Mouse (Mus musculus): ENCODE data around the gene Lemd2. TPM values are rescaled to one million over a fixed set of nuclear protein-coding genes. Genes with fewer than 3 reads are reported as not detected.

Gene Lemd2
- total RNA-seq, 4 experiments from 2014 or later = 25.8 to 30.2 (median 27.8) TPM

DNA sequence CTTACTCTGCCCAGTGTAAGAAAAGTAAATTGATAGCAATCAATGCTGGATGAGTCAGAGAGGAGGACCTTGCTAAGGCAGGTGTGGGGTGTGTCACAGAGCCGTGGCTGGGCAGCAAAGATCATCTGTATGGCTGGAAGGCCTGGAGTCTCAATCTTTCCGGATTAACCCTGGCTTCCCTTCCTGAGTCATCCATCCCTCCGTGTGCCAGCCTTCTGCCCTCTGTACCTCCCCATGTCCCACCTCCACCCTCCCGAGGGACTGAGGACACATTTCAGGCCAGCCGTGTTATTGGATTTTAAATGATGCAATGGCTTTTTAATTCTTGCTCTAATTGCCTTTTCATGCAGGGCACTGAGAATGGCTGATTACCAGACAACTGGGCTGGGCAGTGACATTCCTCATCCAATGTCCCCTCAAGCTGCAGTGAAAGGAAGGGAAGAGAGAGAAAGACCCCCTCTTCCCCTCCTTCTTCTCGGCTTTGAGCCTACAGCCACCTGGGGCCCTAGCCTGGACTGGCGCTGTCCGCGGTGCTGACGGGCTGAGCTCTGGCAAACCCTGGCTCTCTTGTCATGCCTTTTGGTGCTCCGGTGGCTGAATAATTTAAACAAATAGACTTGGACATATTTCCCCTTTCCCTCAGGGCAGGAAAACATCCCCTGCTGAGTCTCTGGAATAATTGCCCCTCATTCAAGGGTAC is 24.1 kb upstream of the Lemd2 start:
- DNase-seq (ENCODE audit: low spot score) = peak; percentile 37

DNA sequence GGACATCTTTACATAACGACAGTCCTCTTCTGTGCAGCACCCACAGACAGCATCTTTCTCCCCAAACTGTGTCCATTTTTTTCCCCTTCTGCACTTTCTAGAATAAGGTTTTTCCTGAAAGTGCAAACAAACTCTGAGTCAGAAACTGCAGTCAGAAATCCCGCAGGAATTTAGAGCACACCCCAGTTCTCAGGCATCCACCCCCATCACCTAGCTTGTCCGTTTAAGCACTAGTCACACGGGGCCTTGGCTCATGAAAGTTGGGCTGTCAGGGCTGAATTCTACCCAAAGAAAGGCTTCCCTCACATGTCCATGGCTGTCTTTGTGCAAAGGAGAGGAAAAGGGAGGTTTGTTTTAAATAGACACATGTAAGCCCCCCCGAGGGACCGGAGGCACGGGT is 23.0 kb upstream of the Lemd2 start:
- DNase-seq (ENCODE audit: low spot score) = no peak

DNA sequence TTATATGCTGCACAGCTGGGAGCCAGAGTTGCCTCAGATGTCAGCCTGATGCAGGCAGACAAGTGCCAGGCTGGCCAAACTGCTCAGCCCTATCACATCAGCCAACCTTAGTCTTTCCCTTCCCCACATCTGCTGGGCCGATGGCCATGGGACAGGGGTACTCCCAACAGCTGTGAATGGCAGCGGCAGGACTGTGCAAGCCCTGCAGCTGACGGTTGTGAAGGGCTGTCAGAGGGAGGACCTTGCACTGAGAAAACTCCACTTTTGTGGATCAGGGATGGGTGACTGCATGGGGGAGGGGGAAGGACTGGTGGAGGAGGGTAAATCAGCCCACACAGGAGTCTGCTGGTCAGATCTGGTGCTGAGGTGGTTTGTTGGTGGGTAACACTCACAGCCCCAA is 22.4 kb upstream of the Lemd2 start:
- no peak for DNase-seq (ENCODE audit: low spot score)

DNA sequence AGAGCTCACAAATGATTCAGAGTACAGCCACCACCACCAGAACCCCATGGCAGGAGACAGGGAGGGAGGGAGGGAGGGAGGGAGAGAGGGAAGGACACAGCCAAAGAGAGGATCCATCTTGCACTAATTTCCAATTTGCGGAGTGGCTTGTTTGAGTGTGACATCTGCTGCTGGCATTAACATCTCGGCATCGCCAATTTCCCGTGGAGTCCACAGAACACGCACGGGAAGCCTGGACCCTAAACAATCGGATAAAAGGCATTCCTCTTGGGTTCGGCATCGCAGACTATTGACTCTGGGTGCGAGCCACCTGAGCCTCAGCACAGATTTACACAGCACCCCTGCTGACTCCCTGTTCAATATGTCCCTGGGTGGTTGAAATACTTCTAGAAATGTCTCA is 21.5 kb upstream of the Lemd2 start:
- no peak for DNase-seq (ENCODE audit: low spot score)

DNA sequence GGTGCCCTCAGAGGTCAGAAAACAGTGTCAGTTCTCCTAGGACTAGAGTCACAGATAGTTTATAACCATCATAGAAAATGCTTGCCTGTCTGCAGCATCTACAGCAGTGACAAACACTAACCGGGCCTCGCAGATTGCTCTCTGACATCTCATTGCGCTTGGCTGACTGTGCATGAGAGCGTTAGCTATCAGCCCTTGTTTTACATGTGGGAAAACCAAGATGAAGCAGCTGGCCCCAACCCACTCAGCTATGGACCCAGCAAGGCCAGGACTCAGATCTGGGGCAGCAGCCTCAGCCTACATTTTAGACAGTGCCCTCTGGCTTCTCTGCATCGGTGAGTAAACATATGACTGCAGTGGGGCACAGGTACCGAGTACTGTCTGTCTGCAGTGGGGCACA is 19.6 kb upstream of the Lemd2 start:
- no peak for DNase-seq (ENCODE audit: low spot score)

DNA sequence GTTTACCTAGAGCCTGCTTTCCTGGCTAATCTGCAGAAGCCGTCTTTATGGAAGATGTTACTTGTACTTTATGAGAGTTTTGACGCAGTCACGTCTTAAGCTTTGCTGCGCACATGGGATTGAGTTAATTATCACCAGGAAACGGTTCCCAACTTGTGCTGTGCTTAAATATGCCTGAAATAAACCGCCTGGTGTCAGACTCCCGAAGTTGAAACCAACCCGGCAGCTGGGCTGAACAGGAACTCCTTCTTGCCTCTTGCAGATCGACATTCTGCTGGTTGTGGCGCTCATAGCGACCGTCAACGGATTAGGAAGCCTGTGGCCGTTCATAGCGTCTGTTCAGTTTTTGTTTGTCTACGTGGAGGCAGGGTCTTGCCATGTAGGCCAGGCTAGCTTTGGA is 17.3 kb upstream of the Lemd2 start:
- no peak for DNase-seq (ENCODE audit: low spot score)

DNA sequence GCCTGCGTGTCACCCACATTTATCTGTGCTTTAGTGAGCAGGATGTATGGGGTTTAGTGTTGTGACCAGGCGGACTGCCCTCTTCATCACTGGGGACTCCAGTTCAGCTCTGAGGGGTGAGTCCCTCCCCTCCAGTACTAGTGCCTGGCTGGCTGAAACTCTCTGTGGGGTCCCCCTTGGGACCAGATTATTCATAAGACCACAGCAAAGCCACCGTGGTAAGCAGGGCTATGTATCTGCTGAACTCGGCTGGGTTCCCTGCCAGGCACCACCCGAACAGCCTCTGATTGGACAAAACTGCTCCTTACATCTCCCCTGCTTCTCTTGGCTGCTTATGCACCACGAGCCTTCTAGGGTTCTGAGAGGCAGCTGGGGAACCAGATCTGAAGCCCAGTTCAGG is 14.6 kb upstream of the Lemd2 start:
- no peak for DNase-seq (ENCODE audit: low spot score)

DNA sequence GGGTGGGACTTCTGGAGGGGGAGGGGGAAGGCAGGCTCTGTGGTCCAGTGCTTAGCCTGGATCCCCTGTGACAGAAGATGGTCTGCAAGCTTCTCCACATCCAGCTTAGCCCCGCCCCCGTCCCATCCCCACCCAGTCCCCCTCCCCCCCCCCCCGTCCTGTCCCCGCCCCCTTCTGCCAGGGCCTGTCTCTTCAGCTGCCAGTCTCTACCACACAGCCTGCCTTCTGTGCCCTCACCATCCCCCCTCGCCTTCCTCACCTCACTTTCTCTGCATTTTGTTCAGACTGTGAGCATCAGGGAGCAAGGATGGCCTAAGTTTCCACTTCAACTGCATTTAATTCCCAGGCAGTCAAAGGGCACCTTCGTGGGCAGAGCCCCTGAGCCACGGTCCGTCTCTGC is 14.1 kb upstream of the Lemd2 start:
- DNase-seq (ENCODE audit: low spot score) = no peak

DNA sequence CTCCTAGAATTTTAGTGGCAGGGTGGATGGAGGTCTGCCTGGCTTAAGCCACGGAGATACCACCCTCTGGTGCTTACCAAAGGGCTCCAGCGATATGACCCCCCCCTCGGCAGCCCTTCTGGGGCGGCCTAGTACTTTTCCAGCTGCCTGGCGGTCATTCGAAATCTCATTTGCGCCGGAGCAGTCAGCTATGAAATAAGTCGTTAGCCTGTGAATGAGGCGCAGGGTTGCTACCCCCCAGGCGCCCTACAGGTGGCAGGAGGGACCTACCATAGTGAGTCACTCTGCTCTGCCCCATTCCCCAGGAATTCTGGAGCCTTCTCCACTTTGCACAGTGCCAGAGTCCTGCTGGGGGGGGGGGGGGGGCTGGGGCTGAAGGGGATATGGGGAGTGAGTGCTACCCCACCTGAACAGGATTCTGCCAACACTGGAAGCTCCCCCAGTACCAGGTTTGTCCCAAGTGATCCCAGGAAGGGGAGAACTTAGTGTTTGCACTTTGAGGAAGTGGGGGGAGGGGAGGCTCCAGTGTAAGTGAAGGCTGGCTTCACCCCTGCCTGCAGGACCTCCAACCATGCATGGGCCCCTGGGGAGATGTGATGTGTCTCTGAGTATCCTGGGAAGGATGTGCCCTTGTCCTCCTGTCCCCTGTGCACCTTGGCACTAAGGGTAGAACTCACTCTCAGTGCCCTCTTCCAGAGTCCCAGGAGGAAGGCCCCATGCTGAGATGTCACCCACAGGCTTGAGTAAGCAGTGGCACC is 8.7 kb upstream of the Lemd2 start:
- DNase-seq (ENCODE audit: low spot score) = no peak

DNA sequence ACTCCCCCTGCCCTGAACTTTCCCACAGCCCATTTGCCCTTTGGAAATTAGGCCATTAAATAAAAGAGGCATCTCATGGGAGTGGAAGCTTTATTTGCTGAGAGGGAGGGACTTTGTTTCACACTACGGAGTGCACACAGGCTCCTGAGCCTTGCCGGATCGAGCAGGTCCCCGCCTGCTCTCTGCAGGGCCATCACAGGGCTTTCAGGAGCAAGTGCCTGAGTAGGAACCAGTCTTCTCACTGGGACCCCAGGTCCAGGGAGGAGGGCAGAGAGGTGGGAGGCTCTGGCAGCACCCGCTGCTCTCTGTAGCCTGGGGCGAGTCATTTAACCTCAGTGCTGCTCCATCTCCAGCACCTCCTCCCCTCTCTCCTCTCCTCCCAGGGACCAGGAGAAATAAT is 7.7 kb upstream of the Lemd2 start:
- no peak for DNase-seq (ENCODE audit: low spot score)

DNA sequence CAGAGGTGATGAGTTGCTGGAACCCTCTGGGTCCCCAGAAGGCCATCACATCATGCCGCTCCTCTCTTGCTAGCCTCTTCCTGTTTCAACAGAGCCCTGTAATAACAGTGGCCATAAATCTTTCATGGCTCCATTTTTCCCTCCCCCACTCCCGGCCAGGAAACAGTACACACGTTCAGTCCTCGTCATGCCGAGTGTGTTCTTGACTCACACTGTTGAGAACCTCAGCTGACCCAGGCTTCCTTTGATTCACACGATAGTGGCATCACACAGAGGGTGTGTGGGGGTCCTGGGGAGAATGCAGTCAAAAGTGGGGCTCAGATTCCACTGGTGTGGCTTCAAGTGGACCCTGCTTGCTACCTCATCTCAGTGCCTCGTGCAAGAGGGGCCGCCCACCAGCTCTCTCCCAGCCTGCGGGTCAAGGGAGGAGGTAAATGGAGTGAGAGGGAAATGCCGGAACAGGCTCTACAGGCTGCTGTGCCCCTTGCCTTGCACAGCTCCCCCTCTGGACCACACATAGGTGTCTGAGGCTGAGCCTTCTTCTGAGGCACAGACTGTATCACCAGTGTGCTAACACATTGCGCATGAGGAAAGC is 2.9 kb upstream of the Lemd2 start:
- no peak for DNase-seq (ENCODE audit: low spot score)

DNA sequence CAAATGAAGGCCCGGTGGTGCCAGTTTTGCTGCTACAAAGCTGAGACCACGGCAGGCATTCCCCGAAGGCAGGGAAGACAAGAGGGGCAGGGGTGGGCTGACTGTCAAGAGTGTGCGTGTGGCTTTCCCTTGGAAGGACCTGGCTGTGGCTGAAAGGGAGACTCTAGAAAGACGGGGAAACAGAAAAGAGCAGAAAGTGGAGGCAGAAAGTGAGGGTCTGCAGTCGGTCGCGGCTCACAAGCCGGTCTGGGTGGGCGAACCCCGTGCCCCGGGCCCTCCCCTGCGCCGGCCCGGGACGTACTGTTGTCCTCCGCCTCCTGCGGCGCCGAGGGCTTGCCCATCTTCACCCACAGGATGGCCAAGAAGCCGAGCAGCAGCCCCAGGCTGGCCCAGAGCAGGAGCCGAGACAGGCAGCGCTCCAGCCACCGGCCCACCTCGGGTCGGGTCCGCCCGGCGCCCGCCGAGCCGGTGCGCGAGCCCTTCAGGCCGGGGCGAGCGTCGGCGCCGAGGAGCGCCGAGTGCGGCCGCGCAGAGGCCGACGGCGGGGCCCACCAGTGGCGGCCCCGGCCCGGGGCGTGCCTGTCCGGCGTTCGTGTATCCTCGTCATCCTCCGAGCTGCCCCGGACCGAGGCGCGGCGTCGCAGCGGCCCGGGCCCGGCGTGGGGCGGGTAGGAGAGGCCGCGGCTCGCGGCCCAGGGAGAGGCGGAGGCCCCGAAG is 753 bp downstream of the Lemd2 start:
- DNase-seq (ENCODE audit: low spot score) = no peak

DNA sequence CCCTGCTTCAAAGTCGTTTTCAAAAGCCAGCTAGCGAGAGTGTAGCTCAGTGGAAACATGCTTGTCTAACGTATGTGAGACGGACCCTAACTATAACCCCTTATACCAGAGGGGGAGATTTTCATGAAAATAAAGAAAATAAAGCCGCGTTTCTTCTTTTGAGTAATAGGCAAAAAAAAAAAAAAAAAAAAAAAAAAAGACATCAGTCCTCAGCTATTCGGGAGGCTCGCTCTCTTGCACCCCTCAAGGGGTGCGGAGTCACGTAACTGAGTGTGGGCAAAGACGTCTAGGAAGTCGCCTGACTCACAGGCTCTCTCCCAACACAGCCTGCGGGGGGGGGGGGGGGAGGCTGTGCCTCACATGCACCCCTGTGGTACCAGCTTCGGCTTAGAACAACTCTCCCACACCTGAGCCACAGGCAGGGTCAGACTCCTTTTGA is 1.3 kb downstream of the Lemd2 start:
- no peak for DNase-seq (ENCODE audit: low spot score)

DNA sequence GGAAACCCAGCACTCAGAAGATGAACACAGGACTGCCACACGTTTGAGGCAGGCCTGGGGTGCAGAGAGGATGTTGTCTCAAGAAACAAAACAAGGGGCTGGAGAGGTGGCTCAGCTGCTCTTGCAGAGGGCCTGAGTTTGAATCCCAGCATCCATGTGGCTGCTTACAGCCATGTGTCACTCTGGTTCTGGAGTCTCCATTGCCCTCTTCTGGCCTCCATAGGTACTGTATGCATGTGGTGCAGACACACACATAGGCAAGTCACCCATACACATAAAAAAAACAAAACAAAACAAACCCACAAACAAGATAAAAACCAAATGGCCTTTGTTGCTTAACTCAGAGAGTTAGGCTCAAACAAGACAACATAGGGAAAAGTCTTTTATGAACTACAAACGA is 2.3 kb downstream of the Lemd2 start:
- DNase-seq (ENCODE audit: low spot score) = no peak

DNA sequence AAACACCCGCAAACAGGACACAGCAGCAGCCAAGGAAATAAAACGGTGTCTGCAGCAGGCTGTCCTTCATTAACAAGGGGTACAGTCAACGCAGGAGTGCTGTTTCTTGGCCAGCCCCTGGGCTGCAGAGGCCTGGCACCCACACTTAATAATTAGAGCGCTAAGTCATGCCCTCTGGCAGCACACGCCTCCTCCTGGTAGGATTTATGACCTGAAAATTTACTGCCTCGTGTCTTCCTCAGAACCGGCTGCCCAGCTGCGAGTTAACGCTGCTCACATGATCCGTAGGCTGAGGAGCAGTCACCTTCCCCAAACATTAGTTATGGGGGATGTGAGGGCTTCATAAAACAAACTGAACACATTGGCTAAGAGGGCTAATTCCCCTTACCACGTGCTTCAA is 3.5 kb downstream of the Lemd2 start:
- no peak for DNase-seq (ENCODE audit: low spot score)

DNA sequence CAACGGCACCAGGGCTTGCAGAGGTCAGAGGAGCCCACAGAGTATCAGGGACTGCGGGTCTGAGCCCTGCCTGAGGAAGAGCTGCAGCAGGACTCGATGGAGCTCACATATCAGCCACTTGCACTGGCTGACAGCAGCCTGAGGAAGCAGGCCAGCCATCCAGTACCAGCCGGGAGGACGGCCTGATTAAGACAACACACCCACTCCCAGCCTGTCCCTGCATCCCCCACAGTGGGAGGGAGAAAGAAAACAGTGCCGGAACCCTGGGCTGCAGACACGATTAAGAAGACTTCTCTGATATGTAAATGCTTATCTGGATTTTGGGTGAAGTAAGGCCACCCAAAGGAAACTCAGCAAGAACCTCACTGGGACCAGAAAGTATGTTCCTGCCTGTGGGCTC is 4.4 kb downstream of the Lemd2 start:
- no peak for DNase-seq (ENCODE audit: low spot score)

DNA sequence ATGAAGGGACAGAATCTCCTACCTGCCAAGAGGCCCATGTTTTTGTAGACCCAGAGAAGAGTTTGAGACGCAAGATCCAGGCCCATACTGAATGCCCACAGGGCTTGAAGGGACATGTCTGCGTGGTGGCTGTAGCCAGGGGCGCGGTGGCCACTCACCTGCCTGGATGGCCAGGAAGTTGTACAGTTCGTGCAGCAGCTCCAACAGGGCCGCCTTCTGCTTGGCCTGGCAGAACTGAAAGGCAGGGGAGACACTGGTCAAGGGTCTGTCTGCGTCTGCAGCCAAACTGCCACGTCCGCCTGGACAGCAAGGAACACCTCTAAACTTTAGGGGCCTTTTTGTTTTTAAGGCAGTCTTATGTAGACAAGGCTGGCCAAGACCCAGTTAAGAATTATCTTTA is 5.1 kb downstream of the Lemd2 start:
- DNase-seq (ENCODE audit: low spot score) = no peak

DNA sequence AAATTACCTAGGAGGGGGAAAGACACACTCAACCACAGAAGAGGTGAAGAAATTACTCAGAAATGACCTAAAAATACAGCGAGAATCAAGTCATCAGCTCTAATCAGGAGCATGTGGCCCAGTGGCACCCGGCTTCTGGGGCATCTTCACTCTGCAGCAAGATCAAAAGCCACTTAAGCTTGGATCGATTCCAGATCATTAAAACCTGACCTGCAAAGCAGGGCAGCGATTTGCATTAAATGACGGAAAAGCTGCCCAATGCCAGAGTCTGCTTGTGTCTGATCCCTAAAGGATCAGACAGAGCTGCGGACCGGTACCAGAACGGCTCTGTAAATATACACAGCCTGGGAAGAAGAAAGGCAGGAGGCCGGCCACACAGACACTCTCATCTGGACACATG is 8.1 kb downstream of the Lemd2 start:
- no peak for DNase-seq (ENCODE audit: low spot score)

DNA sequence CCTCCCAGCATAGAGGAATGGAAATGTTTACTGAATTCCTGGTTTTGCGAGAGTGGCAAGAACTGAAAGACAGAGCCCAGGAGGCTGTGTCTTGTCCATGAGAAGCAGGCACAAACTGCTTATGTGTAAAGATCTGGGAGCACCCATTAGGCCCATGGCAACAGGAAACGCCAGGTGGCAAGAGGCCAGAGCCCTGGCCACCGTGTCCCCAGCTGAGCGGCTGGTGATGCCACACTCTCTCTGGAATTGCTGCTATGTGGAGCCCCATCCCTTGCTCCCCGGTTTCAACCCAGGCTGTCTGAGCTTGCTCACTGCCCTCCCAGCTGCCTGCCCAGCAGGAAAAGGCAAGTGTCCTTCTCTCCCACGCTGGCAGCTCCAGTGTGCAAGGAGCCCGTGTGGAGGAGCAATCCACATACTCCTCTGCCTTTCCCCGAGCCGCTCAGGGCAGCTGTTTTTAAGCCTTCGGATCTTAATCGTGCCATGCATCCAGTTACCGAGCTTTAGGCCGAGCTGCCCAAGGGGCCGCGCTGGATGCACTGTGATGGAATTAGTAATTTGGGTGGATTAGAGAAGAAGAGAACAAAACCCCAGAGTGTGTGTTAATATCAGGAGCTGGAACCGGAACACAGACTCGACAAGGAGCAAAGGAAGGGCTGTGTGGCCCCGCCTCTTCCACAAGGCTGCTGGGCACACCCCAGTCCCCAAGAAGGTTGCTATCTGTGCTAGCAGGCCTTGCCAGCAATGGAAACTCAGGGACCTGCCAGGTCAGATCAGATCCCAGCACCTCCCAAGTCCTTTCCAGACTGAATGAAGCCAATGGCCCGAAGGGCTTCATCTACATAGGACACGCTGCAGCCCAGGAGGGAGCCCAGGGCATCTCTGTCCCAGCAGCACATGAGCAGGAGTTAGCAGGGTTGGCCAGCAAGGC is 9.7 kb downstream of the Lemd2 start:
- DNase-seq (ENCODE audit: low spot score) = no peak

DNA sequence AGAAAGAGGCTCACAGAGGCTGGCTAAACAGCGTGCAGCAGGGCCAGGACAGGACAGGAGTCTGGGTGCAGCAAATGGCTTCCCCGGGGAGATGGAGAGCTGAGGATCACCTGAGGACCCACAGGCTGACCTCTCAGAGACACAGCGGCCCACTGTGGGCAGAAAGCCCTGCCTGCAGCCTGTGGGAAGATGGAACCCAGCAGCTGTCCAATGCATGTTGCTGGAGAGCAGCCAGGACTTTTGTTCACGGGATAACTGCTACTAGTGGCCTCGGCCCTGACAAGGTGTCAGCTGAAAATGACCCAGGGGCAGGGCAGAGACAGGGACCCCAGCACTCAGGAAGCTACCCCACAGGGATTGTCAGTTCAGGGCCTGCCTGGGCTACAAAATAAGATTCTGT is 12.5 kb downstream of the Lemd2 start:
- DNase-seq (ENCODE audit: low spot score) = no peak

DNA sequence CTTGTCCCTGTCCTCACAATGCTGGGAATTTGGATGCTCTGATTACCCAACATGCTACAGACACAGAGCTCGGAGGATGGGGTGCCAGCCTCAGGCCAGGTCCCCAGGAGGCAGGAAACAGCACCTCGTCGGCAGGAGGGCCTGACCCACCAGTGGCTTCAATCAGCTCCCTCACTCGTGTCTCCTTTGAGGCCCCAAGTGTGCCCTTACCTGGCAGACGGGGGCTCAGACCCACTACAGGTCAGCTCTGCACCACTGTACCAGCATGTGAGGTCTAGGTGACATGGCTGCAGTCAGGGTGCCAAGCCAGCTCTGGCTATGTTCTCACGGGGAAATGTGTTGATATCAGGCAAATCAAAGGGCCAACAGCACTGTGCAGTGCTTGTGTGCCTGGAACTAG is 13.1 kb downstream of the Lemd2 start:
- no peak for DNase-seq (ENCODE audit: low spot score)
